Mouse (Mus musculus): Measurements from ENCODE around the gene Alg6.

DNA sequence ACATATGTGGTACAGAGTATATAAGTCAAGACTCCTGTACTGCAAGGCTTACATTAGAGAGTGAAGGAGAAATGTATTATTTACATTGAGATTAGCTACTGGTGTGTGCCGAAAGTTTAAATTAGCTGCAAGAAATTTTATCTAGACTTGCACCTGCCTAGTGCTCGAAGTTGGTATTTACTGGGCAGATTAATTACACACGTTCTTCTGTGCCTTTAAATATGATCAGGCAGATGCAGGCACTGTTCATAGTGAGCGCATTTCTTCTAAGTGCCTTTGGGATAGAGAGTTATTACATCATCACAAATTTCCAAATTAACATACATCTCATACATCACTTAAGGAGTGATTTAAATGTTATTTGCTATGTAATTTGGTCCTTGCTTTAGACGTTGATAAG is 50.8 kb downstream of the Alg6 start:
- TF ChIP-seq TCF12 (IDR thresholded peaks at IDR 0.05; ENCODE audit: insufficient read depth, poor library complexity, severe bottlenecking) (no peak), MYOD1 (IDR thresholded peaks at IDR 0.05; ENCODE audit: control insufficient read depth in 1 of 3, insufficient read length in 2 of 3, low read depth in 2 of 3) (no peak), MAX (IDR thresholded peaks at IDR 0.05; ENCODE audit: low read depth) (no peak), POLR2A (IDR thresholded peaks at IDR 0.05; ENCODE audit: insufficient read length, low read depth) (no peak), POLR2AphosphoS2 (IDR thresholded peaks at IDR 0.05; ENCODE audit: insufficient read length, low read depth) (no peak), SRF (IDR thresholded peaks at IDR 0.05; ENCODE audit: control insufficient read depth, insufficient read length, low read depth) (no peak), USF1 (IDR thresholded peaks at IDR 0.05; ENCODE audit: low read depth) (no peak), TCF3 (IDR thresholded peaks at IDR 0.05; ENCODE audit: insufficient read length, low read depth) (no peak), E2F4 (IDR thresholded peaks at IDR 0.05; ENCODE audit: insufficient read depth) (no peak), CEBPB (IDR thresholded peaks at IDR 0.05; ENCODE audit: insufficient read depth, poor library complexity, severe bottlenecking) (no peak), MYOG (IDR thresholded peaks at IDR 0.05; ENCODE audit: control insufficient read depth in 1 of 3, insufficient read depth in 1 of 3, insufficient read length in 2 of 3, low read depth in 2 of 3) (no peak)
